In genomic region chr11:52361287-52361921, GRCm38 (mm10) we compare ENCODE assay signal across 8 mouse cellular contexts. TPM values are rescaled to one million over a fixed set of nuclear protein-coding genes. Genes with fewer than 3 reads are reported as not detected.
DNase-seq lines count a peak whose midpoint lies in the region; ATAC-seq and TF ChIP-seq lines count a peak whose summit lies in the region.

No protein-coding gene starts in this region.

- DNase-seq in cerebellum, postnatal 14 days = no peak
- peak; percentile 63 for DNase-seq in MEL (ENCODE audit: low read depth, low spot score)
- no peak for DNase-seq in embryonic facial prominence, embryonic 14.5 days (ENCODE audit: low spot score)
- DNase-seq in heart, postnatal 25 days (ENCODE audit: low spot score) = peak; percentile 42
- DNase-seq in kidney, postnatal 4 days = peak; percentile 82 to 91

- no peak for TF ChIP-seq RAD21 in MEL (IDR thresholded peaks at IDR 0.05; ENCODE audit: low read depth, low read length)

- no peak for TF ChIP-seq EP300 in MEL (IDR thresholded peaks at IDR 0.05; ENCODE audit: low read depth in 1 of 2, low read length in 2 of 2)

- peaks cover 60% of the 10 kb centered on the region for H3K79me2 ChIP-seq in MEL (ENCODE audit: control insufficient read depth, insufficient read depth, low read length, poor library complexity)

- peak overlapping the region; percentile 92 for H3K4me2 ChIP-seq in embryonic facial prominence, embryonic 14.5 days (ENCODE audit: low read depth, low read length)
- H3K4me2 ChIP-seq in stomach, embryonic 15.5 days = peak overlapping the region; percentile 66

- intact Hi-C loops in heart, postnatal 25 days (cut with DNase I) = no loop called here

- H3K27ac ChIP-seq in MEL (ENCODE audit: control insufficient read depth, low read depth, low read length) = peak overlapping the region; percentile 77
- H3K27ac ChIP-seq in embryonic facial prominence, embryonic 14.5 days (replicated peaks; ENCODE audit: low read depth, low read length) = peak overlapping the region; percentile 93
- H3K27ac ChIP-seq in stomach, embryonic 15.5 days = peak overlapping the region; percentile 97

- no peak for TF ChIP-seq CTCF in MEL (IDR thresholded peaks at IDR 0.05 in 2 of 3, conservative IDR thresholded peaks at IDR 0.05 in 1 of 3; ENCODE audit: control insufficient read depth in 1 of 3, insufficient read depth in 1 of 3, low read depth in 2 of 3, low read length in 3 of 3, poor library complexity in 1 of 3, severe bottlenecking in 1 of 3)

- peak; percentile 16; the same call in 1 of the 2 replicates for ATAC-seq in cerebellum, adult (ENCODE audit: insufficient number of reproducible peaks, low FRiP score, low TSS enrichment)
- ATAC-seq in embryonic facial prominence, embryonic 14.5 days (ENCODE audit: low read depth) = peak; percentile 24
- ATAC-seq in stomach, embryonic 15.5 days (ENCODE audit: insufficient read depth, low FRiP score, low read depth) = peak; percentile 24

- peaks cover 19 to 41% of the 10 kb centered on the region in 2 experiments for H3K4me1 ChIP-seq in MEL (ENCODE audit: control insufficient read depth in 1 of 2, insufficient read depth in 2 of 2, low read length in 2 of 2)
- H3K4me1 ChIP-seq in embryonic facial prominence, embryonic 14.5 days (ENCODE audit: control insufficient read depth, insufficient read depth, low read length) = peaks cover 34% of the 10 kb centered on the region
- peaks cover 70% of the 10 kb centered on the region for H3K4me1 ChIP-seq in megakaryocyte, embryonic 14.5 days
- peaks cover 48% of the 10 kb centered on the region for H3K4me1 ChIP-seq in stomach, embryonic 15.5 days

- WGBS in embryonic facial prominence, embryonic 14.5 days = 0% methylated on average over 26 of the region's 47 CpGs
- WGBS in stomach, embryonic 15.5 days = under 1% methylated on average over 47 of the region's 47 CpGs

- TF ChIP-seq POLR2A in MEL (IDR thresholded peaks at IDR 0.05; ENCODE audit: control insufficient read depth in 1 of 2, insufficient read depth in 1 of 2, low read depth in 1 of 2, low read length in 2 of 2, poor library complexity in 1 of 2) = no peak; a peak in 1 of 4 replicates

- peak overlapping the region; percentile 72 to 81 for H3K4me3 ChIP-seq in MEL (ENCODE audit: control insufficient read depth in 1 of 2, insufficient read depth in 1 of 2, low read depth in 2 of 2, low read length in 2 of 2)
- peak overlapping the region; percentile 98 for H3K4me3 ChIP-seq in embryonic facial prominence, embryonic 14.5 days (ENCODE audit: low read depth, low read length)
- H3K4me3 ChIP-seq in megakaryocyte, embryonic 14.5 days (replicated peaks) = peak overlapping the region; percentile 99
- H3K4me3 ChIP-seq in stomach, embryonic 15.5 days (replicated peaks) = peak overlapping the region; percentile 82

- no peaks in the 10 kb centered on the region for H3K27me3 ChIP-seq in MEL (ENCODE audit: control insufficient read depth in 1 of 2, insufficient read depth in 2 of 2, low read length in 2 of 2)
- H3K27me3 ChIP-seq in embryonic facial prominence, embryonic 14.5 days (replicated peaks; ENCODE audit: control insufficient read depth, insufficient read depth, low read length) = no peaks in the 10 kb centered on the region
- no peaks in the 10 kb centered on the region for H3K27me3 ChIP-seq in megakaryocyte, embryonic 14.5 days (replicated peaks)
- H3K27me3 ChIP-seq in stomach, embryonic 15.5 days (replicated peaks) = no peaks in the 10 kb centered on the region

- H3K9ac ChIP-seq in MEL (ENCODE audit: control insufficient read depth, low read depth, low read length, poor library complexity, severe bottlenecking) = peak overlapping the region; percentile 93
- peak overlapping the region; percentile 97 for H3K9ac ChIP-seq in embryonic facial prominence, embryonic 14.5 days (ENCODE audit: low read depth, low read length)
- peak overlapping the region; percentile 95 for H3K9ac ChIP-seq in stomach, embryonic 15.5 days

- H3K36me3 ChIP-seq in MEL (ENCODE audit: control insufficient read depth in 1 of 2, insufficient read depth in 2 of 2, low read length in 2 of 2) = peaks cover 5 to 36% of the 10 kb centered on the region in 2 experiments; a peak in 3 of 4 replicates
- no peaks in the 10 kb centered on the region for H3K36me3 ChIP-seq in embryonic facial prominence, embryonic 14.5 days (ENCODE audit: control insufficient read depth, insufficient read depth, low read length)
- H3K36me3 ChIP-seq in megakaryocyte, embryonic 14.5 days (replicated peaks; ENCODE audit: low read length) = peaks cover 21% of the 10 kb centered on the region
- H3K36me3 ChIP-seq in stomach, embryonic 15.5 days = no peaks in the 10 kb centered on the region

- H3K9me3 ChIP-seq in MEL (replicated peaks; ENCODE audit: insufficient read depth, low read length) = no peaks in the 10 kb centered on the region
- H3K9me3 ChIP-seq in embryonic facial prominence, embryonic 14.5 days (ENCODE audit: control insufficient read depth, low read length) = no peaks in the 10 kb centered on the region
- no peaks in the 10 kb centered on the region for H3K9me3 ChIP-seq in megakaryocyte, embryonic 14.5 days
- no peaks in the 10 kb centered on the region for H3K9me3 ChIP-seq in stomach, embryonic 15.5 days

TF ChIP-seq in MEL, 35 proteins besides CTCF, POLR2A, EP300 and RAD21:
- no peak for TF ChIP-seq USF2 (IDR thresholded peaks at IDR 0.05; ENCODE audit: borderline replicate concordance in 1 of 2, insufficient read depth in 1 of 2, low read depth in 1 of 2, low read length in 2 of 2)
- 0 out of 2 replicates have a peak, but pooled peaks have one; percentile 3 for TF ChIP-seq SIN3A (IDR thresholded peaks at IDR 0.05; ENCODE audit: low read length)
- no peak for TF ChIP-seq GABPA (IDR thresholded peaks at IDR 0.05; ENCODE audit: low read depth, low read length)
- TF ChIP-seq TCF12 (IDR thresholded peaks at IDR 0.05; ENCODE audit: low read depth, low read length) = no peak
- TF ChIP-seq UBTF (IDR thresholded peaks at IDR 0.05; ENCODE audit: borderline replicate concordance, insufficient read depth, low read depth, low read length) = 0 out of 2 replicates have a peak, but pooled peaks have one; percentile 66
- TF ChIP-seq ZKSCAN1 (IDR thresholded peaks at IDR 0.05; ENCODE audit: low read depth, low read length) = no peak
- TF ChIP-seq KAT2A (conservative IDR thresholded peaks at IDR 0.05; ENCODE audit: low read depth, low read length) = no peak
- no peak for TF ChIP-seq GATA1 (IDR thresholded peaks at IDR 0.05; ENCODE audit: low read depth, low read length)
- no peak for TF ChIP-seq CHD2 (IDR thresholded peaks at IDR 0.05; ENCODE audit: low read length)
- peak; percentile 11; the same call in 1 of the 2 replicates for TF ChIP-seq MXI1 (IDR thresholded peaks at IDR 0.05; ENCODE audit: low read depth, low read length)
- no peak for TF ChIP-seq ELF1 (IDR thresholded peaks at IDR 0.05; ENCODE audit: low read depth, low read length)
- TF ChIP-seq NRF1 (IDR thresholded peaks at IDR 0.05; ENCODE audit: insufficient read depth, low read depth, low read length, poor library complexity, severe bottlenecking) = peak; percentile 68
- TF ChIP-seq MYC (IDR thresholded peaks at IDR 0.05; ENCODE audit: low read depth, low read length) = no peak
- 0 out of 2 replicates have a peak, but pooled peaks have one; percentile 13 for TF ChIP-seq NELFE (IDR thresholded peaks at IDR 0.05; ENCODE audit: low read depth, low read length)
- TF ChIP-seq ETS1 (IDR thresholded peaks at IDR 0.05; ENCODE audit: low read depth, low read length) = 0 out of 2 replicates have a peak, but pooled peaks have one; percentile 6
- 0 out of 2 replicates have a peak, but pooled peaks have one; percentile 9 for TF ChIP-seq MAZ (IDR thresholded peaks at IDR 0.05; ENCODE audit: low read depth, low read length)

RNA-seq across cellular contexts. Expression of gene Vdac1, which starts 0.7 kb away (rescaled TPM):
- 381 and 395 TPM in 2 replicates for total RNA-seq in MEL (2012; rRNA removed)
- polyA plus RNA-seq in MEL (2012; ENCODE audit: insufficient read depth in 1 of 2, insufficient read length in 2 of 2, low read depth in 1 of 2, low replicate concordance in 2 of 2, missing spikeins in 1 of 2) = 100 to 1,000 TPM; 257 to 389 TPM
- polyA plus RNA-seq in embryonic facial prominence, embryonic 14.5 days (2014; fragmentation: Nextera tagmentation; extraction: Ambion mirVana) = 239 and 240 TPM in 2 replicates
- 1,000 to 10,000 TPM; 1,015 to 1,076 TPM for total RNA-seq in heart, postnatal 25 days (2021)
- 11.2 and 27.3 TPM in 2 replicates for polyA plus RNA-seq in megakaryocyte, embryonic 14.5 days (2012; ENCODE audit: insufficient read depth, low replicate concordance)
- 266 and 271 TPM in 2 replicates for polyA plus RNA-seq in stomach, embryonic 15.5 days (2015; fragmentation: Nextera tagmentation; extraction: Ambion mirVana)

RNA-seq across cellular contexts. Expression of gene 9530068E07Rik, which starts 34.8 kb away (rescaled TPM):
- 75.4 and 85.9 TPM in 2 replicates for total RNA-seq in MEL (2012; rRNA removed)
- polyA plus RNA-seq in MEL (2012; ENCODE audit: insufficient read depth in 1 of 2, insufficient read length in 2 of 2, low read depth in 1 of 2, low replicate concordance in 2 of 2, missing spikeins in 1 of 2) = 10 to 100 TPM in 1 of 2 experiments, not detected in 1; 75.7 TPM
- 199 and 218 TPM in 2 replicates for polyA plus RNA-seq in embryonic facial prominence, embryonic 14.5 days (2014; fragmentation: Nextera tagmentation; extraction: Ambion mirVana)
- total RNA-seq in heart, postnatal 25 days (2021) = 10 to 100 TPM; 72.8 to 79.0 TPM
- polyA plus RNA-seq in megakaryocyte, embryonic 14.5 days (2012; ENCODE audit: insufficient read depth, low replicate concordance) = 87.8 and 171 TPM in 2 replicates
- polyA plus RNA-seq in stomach, embryonic 15.5 days (2015; fragmentation: Nextera tagmentation; extraction: Ambion mirVana) = 185 and 189 TPM in 2 replicates

Comparison
In these comparisons a context has a peak if more than half of its experiments do, and no peak if none do; other contexts are left out.
1. DNase-seq: peak in MEL (single experiment), heart, postnatal 25 days (single experiment) and kidney, postnatal 4 days (2 of 2); none in cerebellum, postnatal 14 days (0 of 2) and embryonic facial prominence, embryonic 14.5 days (single experiment).
2. Peak in every context shown above with its lines, with median percentiles within 50 percentile points of each other: ATAC-seq, H3K27ac ChIP-seq, H3K4me3 ChIP-seq and H3K9ac ChIP-seq.